Mouse (Mus musculus): Measurements from ENCODE around the gene Ipo9. TPM values are rescaled to one million over a fixed set of nuclear protein-coding genes. Genes with fewer than 3 reads are reported as not detected.

Gene Ipo9
- polyA plus RNA-seq, 1 experiment = 174 TPM

DNA sequence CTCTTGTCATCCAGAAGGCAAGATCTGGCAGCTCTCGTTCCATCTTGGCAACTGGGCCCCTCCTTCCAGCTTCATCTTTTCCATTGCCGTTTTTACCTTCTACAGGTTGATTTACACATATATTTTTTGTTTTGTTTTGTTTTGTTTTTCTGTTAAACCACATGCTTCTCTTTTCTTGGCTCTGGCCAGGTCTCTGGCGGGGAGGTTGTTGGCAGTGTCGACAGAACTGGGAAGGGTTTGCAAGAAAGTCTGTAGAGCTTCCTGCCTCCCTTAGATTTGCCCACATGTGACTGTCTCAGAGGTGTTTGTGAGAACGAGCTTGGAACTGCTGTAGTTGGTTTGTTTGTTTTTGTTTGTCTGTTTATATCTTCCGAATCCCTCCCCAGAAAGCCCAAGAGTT is 10.7 kb upstream of the Ipo9 start:
- Histone ChIP-seq H3K4me3 (ENCODE audit: insufficient read depth, low read length) (no peak overlapping the region), H3K4me1 (ENCODE audit: control insufficient read depth, insufficient read depth, low read length) (no peaks in the 10 kb centered on the region), H3K27ac (ENCODE audit: insufficient read depth, low read length) (no peak overlapping the region)
- TF ChIP-seq POLR2A (IDR thresholded peaks at IDR 0.05; ENCODE audit: low read depth, low read length) (no peak), CTCF (IDR thresholded peaks at IDR 0.05; ENCODE audit: borderline replicate concordance, insufficient read depth, low read length) (no peak)

DNA sequence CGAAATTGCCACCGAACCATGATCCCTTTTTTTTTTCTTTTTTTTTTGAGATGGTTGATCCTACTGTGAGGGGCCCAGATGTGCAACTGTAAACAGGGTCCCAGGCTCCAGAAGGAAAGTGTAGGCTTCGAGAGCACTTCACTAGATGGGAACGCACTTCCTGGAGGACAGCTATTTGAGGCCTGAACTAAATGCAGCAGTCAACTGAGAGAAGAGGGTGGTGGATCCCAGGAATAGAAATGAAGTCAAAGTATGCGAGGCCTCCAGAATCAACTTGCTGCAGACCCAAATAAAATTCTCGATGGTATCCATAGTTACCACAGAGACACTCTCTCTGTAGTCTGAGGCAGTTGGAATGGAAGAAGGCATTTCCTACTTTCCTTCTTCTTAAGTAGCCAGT is 8.5 kb upstream of the Ipo9 start:
- Histone ChIP-seq H3K4me3 (ENCODE audit: insufficient read depth, low read length) (no peak overlapping the region), H3K4me1 (ENCODE audit: control insufficient read depth, insufficient read depth, low read length) (no peaks in the 10 kb centered on the region), H3K27ac (ENCODE audit: insufficient read depth, low read length) (no peak overlapping the region)
- TF ChIP-seq POLR2A (IDR thresholded peaks at IDR 0.05; ENCODE audit: low read depth, low read length) = no peak
- TF ChIP-seq CTCF (IDR thresholded peaks at IDR 0.05; ENCODE audit: borderline replicate concordance, insufficient read depth, low read length) = no peak

DNA sequence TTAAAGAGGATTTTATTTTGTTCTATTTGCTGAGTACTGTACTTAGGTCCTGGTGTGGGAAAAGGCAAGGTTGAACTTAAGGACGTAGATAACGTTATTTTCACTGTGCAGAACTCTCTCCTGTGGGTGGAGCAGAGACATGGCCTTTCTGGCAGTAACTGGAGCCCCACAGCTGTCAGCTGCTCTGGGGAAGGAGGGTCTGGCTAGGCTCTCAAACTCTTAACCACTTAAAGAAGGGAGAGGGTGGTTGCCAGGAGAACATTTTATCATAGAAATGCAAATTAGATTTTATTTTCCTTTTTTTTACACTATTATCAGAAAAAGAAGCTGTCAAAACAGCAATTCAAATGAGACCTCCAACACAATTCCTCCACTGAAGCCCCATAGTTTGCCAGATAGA is 5.5 kb upstream of the Ipo9 start:
- no peak for TF ChIP-seq CTCF (IDR thresholded peaks at IDR 0.05; ENCODE audit: borderline replicate concordance, insufficient read depth, low read length)
- H3K4me3 ChIP-seq (ENCODE audit: insufficient read depth, low read length) = no peak overlapping the region

DNA sequence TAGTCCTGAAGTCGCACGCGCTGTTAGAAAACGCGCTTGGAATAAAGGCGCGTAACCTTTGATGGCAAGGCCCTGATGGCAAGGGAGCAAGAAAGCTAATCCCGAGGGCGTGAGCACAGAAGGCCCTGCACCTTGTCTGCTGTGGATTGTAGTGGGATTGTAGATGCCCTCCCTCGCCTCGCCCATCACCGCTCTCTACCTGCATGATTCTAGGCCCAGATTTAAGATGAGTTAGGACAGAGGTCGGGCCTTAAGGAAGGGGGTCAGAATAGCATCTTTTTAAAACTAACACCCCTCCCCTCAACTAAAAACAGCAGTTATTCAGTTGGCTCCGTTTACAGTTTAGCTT is 344 bp upstream of the Ipo9 start:
- TF ChIP-seq POLR2A (IDR thresholded peaks at IDR 0.05; ENCODE audit: low read depth, low read length) (no peak; the same call in 1 of the 2 replicates), CTCF (IDR thresholded peaks at IDR 0.05; ENCODE audit: borderline replicate concordance, insufficient read depth, low read length) (no peak)
- H3K27ac ChIP-seq (ENCODE audit: insufficient read depth, low read length) = peak overlapping the region; percentile 5; the same call in 1 of the 2 replicates
- peak overlapping the region; percentile 32 for H3K4me3 ChIP-seq (ENCODE audit: insufficient read depth, low read length)
- peaks cover 6% of the 10 kb centered on the region; the same call in 1 of the 2 replicates for H3K4me1 ChIP-seq (ENCODE audit: control insufficient read depth, insufficient read depth, low read length)

More for the DNA sequence above, 5.5 kb upstream of the Ipo9 start:
- Histone ChIP-seq H3K4me1 (ENCODE audit: control insufficient read depth, insufficient read depth, low read length) (no peaks in the 10 kb centered on the region), H3K27ac (ENCODE audit: insufficient read depth, low read length) (no peak overlapping the region)

DNA sequence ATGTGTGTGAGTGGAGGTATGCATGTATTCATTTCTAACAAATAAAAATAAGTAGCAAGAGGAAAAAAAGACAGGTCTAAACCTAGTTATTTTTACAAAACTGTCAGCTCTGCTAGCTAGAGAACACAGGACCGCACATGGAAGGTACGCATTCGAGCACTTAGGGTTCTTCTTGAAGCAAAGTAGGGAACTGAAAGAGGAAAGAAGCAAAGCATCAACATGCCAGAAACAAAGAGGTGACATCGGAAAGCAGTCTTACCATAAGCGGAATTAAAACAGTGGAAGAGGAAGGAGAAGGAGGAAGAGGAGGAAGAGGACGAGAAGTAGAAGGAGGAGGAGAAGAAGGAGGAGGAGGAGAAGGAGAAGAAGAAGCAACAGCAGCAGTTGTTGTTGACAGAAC is 2.9 kb downstream of the Ipo9 start:
- no peak for TF ChIP-seq CTCF (IDR thresholded peaks at IDR 0.05; ENCODE audit: borderline replicate concordance, insufficient read depth, low read length)
- TF ChIP-seq POLR2A (IDR thresholded peaks at IDR 0.05; ENCODE audit: low read depth, low read length) = no peak
- H3K4me3 ChIP-seq (ENCODE audit: insufficient read depth, low read length) = no peak overlapping the region
- H3K4me1 ChIP-seq (ENCODE audit: control insufficient read depth, insufficient read depth, low read length) = peaks cover 6% of the 10 kb centered on the region; the same call in 1 of the 2 replicates

DNA sequence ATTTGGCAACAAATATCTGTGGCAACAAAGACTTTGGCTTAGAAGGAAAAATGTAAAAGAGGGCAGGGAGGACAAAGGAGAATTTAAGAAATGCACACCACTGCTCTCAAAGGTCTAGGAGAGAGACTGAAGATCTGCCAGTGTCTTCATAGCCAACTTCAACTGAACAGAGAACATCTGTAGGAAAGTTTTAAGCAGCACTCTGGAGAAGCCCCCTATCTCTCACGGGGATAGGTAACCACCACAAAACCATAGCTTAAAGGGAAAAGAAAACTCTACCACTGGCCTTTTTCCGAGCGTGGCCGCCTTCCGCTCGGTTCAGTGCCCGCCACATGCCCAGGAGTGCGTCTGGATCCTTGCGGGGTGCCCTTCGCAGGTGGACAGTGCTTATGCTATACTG is 3.7 kb downstream of the Ipo9 start:
- no peak overlapping the region for H3K27ac ChIP-seq (ENCODE audit: insufficient read depth, low read length)
- H3K4me1 ChIP-seq (ENCODE audit: control insufficient read depth, insufficient read depth, low read length) = peaks cover 6% of the 10 kb centered on the region; the same call in 1 of the 2 replicates
- no peak for TF ChIP-seq CTCF (IDR thresholded peaks at IDR 0.05; ENCODE audit: borderline replicate concordance, insufficient read depth, low read length)
- no peak for TF ChIP-seq POLR2A (IDR thresholded peaks at IDR 0.05; ENCODE audit: low read depth, low read length)
- no peak overlapping the region for H3K4me3 ChIP-seq (ENCODE audit: insufficient read depth, low read length)

More for the DNA sequence above, 2.9 kb downstream of the Ipo9 start:
- no peak overlapping the region for H3K27ac ChIP-seq (ENCODE audit: insufficient read depth, low read length)

DNA sequence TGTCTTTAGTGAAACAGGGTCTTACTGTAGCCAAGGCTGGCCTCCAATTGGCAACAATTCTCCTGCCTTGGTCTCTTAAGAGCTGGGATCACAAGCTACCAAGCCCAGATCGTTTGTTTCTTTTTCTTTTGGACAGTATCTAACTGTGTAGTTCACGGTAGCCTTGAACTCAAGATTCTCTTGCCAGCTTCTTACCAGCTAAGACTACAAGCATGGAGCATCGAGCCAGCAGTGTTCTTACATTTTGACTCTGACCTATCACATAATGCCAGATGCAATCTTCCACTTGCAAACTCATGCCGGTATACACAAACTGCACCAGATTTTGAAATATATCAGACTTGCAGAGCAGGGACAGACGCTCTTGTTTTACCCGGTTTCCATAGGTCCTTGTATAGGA is 7.5 kb downstream of the Ipo9 start:
- Histone ChIP-seq H3K27ac (ENCODE audit: insufficient read depth, low read length) (no peak overlapping the region), H3K4me1 (ENCODE audit: control insufficient read depth, insufficient read depth, low read length) (no peaks in the 10 kb centered on the region), H3K4me3 (ENCODE audit: insufficient read depth, low read length) (no peak overlapping the region)
- TF ChIP-seq CTCF (IDR thresholded peaks at IDR 0.05; ENCODE audit: borderline replicate concordance, insufficient read depth, low read length) (no peak), POLR2A (IDR thresholded peaks at IDR 0.05; ENCODE audit: low read depth, low read length) (no peak)

DNA sequence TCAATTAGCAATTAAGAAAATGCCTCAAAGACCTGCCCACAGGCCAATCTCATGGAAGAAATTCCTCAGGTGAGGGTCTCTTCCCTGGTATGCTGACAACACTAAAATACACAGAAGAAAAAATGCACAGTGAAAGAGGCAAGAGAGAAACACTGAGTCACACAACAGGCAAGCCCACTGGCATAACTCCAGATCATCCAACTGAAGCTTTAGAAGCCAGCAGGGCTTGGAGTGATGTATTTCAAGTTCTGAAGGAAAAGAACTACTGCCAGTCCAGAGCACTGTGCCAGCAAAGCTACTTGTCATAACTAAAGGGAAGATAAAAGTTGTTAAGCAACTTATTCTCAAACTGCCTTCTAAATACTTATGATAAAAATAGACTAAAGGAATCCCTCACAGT is 16.3 kb downstream of the Ipo9 start:
- TF ChIP-seq POLR2A (IDR thresholded peaks at IDR 0.05; ENCODE audit: low read depth, low read length) = no peak
- TF ChIP-seq CTCF (IDR thresholded peaks at IDR 0.05; ENCODE audit: borderline replicate concordance, insufficient read depth, low read length) = no peak
- Histone ChIP-seq H3K27ac (ENCODE audit: insufficient read depth, low read length) (no peak overlapping the region), H3K4me3 (ENCODE audit: insufficient read depth, low read length) (no peak overlapping the region), H3K4me1 (ENCODE audit: control insufficient read depth, insufficient read depth, low read length) (peaks cover 14% of the 10 kb centered on the region)

DNA sequence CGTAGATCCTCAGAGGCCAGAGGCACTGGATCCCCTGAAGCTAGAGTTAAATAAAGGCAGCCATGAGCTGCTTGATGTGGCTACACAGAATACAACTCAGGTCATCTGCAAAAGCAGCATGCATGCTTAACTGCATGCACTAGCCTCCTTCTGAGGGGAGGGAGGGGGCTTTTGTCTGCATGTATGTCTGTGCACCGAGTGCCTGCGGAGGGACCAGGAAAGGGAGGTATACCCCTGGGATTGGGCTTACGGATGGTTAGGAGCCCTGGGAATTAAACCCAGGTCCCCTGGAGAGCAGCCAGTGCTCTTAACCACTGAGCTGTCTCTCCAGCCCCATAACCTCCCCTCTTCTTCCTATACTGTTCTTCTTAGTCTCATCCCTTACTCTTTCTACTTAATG is 18.2 kb downstream of the Ipo9 start:
- no peak overlapping the region for H3K27ac ChIP-seq (ENCODE audit: insufficient read depth, low read length)
- H3K4me1 ChIP-seq (ENCODE audit: control insufficient read depth, insufficient read depth, low read length) = peaks cover 14% of the 10 kb centered on the region
- no peak overlapping the region for H3K4me3 ChIP-seq (ENCODE audit: insufficient read depth, low read length)
- no peak for TF ChIP-seq POLR2A (IDR thresholded peaks at IDR 0.05; ENCODE audit: low read depth, low read length)

DNA sequence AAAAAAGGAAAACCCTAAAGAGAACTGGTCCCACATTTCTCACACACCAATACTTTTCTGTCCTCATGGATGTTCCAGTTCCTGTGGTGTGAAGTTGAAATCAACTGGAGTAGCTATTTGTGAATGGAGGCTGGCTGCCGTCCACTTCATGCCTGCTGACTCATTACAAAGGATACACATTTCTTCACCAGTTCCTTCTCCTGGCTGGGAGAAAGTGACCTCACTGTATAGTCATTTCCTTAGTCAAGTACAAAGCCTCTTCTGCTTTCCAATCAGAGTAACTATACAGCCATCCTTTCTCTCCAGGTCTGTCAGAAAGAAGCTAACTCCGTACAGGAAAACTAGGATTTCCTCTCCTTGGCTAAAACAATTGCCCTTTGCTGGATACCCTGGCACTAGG is 19.3 kb downstream of the Ipo9 start:
- TF ChIP-seq POLR2A (IDR thresholded peaks at IDR 0.05; ENCODE audit: low read depth, low read length) = no peak
- no peak for TF ChIP-seq CTCF (IDR thresholded peaks at IDR 0.05; ENCODE audit: borderline replicate concordance, insufficient read depth, low read length)
- H3K4me1 ChIP-seq (ENCODE audit: control insufficient read depth, insufficient read depth, low read length) = peaks cover 14% of the 10 kb centered on the region
- H3K27ac ChIP-seq (ENCODE audit: insufficient read depth, low read length) = peak overlapping the region; percentile 90
- H3K4me3 ChIP-seq (ENCODE audit: insufficient read depth, low read length) = no peak overlapping the region

DNA sequence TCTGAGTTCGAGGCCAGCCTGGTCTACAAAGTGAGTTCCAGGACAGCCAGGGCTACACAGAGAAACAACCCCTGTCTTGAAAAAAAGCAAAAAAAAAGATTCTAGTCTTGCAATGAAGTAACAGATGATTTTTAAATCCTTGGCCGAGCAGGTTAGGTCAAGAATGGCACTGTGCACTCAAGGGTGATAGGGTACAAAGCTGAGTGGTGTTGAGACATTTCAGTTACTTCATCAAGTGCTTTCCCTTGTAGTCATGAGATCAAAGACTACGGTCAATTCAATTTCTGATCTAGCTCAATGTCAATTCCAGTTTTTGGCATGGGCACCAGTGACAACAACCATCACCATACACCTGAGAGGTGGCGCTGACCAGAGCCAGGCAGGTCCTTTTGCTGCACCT is 21.3 kb downstream of the Ipo9 start:
- Histone ChIP-seq H3K4me3 (ENCODE audit: insufficient read depth, low read length) (no peak overlapping the region), H3K4me1 (ENCODE audit: control insufficient read depth, insufficient read depth, low read length) (peaks cover 14% of the 10 kb centered on the region), H3K27ac (ENCODE audit: insufficient read depth, low read length) (no peak overlapping the region)
- TF ChIP-seq POLR2A (IDR thresholded peaks at IDR 0.05; ENCODE audit: low read depth, low read length) = no peak
- no peak for TF ChIP-seq CTCF (IDR thresholded peaks at IDR 0.05; ENCODE audit: borderline replicate concordance, insufficient read depth, low read length)

Data from embryonic fibroblast, embryonic 13.5 days (primary cell).